Mouse (Mus musculus) embryonic facial prominence, embryonic 12.5 days (tissue): ENCODE measurements around the gene Tjp3. TPM values are rescaled to one million over a fixed set of nuclear protein-coding genes. Genes with fewer than 3 reads are reported as not detected.

Source experiments
- ATAC-seq: fragments of 200-750 bp; cut with Nextera tagmentation; 2 replicates; pipeline ENCODE4 v1.8.0; 2017; ENCODE audit not compliant: insufficient number of reproducible peaks, insufficient read depth, low FRiP score, low TSS enrichment
- H3K27ac ChIP-seq: fragments of 300-500 bp; sonication (generic); 2 replicates; pipeline ENCODE4 v1.5.1; 2016; ENCODE audit warnings: mild to moderate bottlenecking
- H3K27me3 ChIP-seq: fragments of 300-500 bp; sonication (generic); 2 replicates; pipeline ENCODE4 v1.6.1; 2016; ENCODE audit warnings: mild to moderate bottlenecking, moderate library complexity
- H3K36me3 ChIP-seq: fragments of 300-500 bp; sonication (generic); 2 replicates; pipeline ENCODE4 v1.6.1; 2016; ENCODE audit warnings: mild to moderate bottlenecking
- H3K4me1 ChIP-seq: fragments of 300-500 bp; sonication (generic); 2 replicates; pipeline ENCODE4 v1.6.1; 2016
- H3K4me2 ChIP-seq: fragments of 300-500 bp; sonication (generic); replicated peaks from 2 replicates; pipeline ENCODE4 v1.6.1; 2016; ENCODE audit warnings: mild to moderate bottlenecking, moderate library complexity
- H3K4me3 ChIP-seq: fragments of 300-500 bp; sonication (generic); 2 replicates; pipeline ENCODE4 v1.5.1; 2016; ENCODE audit warnings: mild to moderate bottlenecking
- H3K9ac ChIP-seq: fragments of 300-500 bp; sonication (generic); 2 replicates; pipeline ENCODE4 v1.6.1; 2016; ENCODE audit warnings: mild to moderate bottlenecking, moderate library complexity
- H3K9me3 ChIP-seq: fragments of 300-500 bp; sonication (generic); 2 replicates; pipeline ENCODE4 v1.6.1; 2016; ENCODE audit warnings: mild to moderate bottlenecking, moderate library complexity
- WGBS: fragments of 180-500 bp; shearing (Covaris S2); methylation state at CpG from one replicate; pipeline ENCODE4 v1.1.7; 2016; 5-methylcytosine and 5-hydroxymethylcytosine counted together
- polyA plus RNA-seq: library from polyadenylated mRNA; unstranded; fragments of >200 nt; fragmentation: Nextera tagmentation; extraction: Ambion mirVana; gene quantifications from 2 replicates; pipeline ENCODE4 v1.2.1, GENCODE M21; 2016

Gene Tjp3
- polyA plus RNA-seq, result 4.5 and 6.4 TPM in 2 replicates

DNA sequence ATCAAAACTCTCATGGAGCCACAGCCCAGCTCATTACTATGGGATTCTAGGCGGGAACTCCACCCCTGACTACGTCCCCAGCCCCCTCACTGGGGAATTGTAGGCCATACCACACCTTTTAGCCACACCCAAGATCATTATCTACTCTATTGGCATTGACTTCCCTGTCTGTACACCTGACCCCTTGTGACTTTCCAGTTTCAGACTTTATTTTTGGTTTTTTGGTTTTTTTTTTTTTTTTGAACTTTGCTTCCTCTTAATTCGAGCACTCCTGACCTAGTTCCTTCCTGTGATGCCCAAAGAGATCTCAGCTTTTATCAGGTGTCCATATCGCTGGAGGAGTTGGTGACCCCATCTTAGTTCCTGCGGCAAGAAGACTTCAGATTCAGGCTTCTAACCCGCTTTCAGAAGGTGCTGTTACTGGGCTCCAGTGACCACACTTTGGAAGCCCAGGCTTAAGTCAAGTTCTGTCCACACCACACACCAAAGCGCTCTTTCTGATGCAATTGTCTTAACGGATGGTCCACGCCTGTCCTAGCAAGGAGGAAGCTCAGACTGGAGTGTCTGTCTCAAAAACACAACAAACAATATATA lies at the start of gene Tjp3:
Gene Tjp3 (minus strand): TSS at position 71 of the 594 bp plus-strand sequence.
- Histone ChIP-seq H3K27ac (no peak within 1 kb of the TSS; the same call in 1 of the 2 replicates), H3K9me3 (no peaks in the 10 kb centered on the region), H3K27me3 (peaks cover 23% of the 10 kb centered on the region), H3K4me3 (peak within 1 kb of the TSS; percentile 67), H3K4me2 (peak within 1 kb of the TSS; percentile 98), H3K36me3 (no peaks in the 10 kb centered on the region), H3K9ac (no peak within 1 kb of the TSS), H3K4me1 (peaks cover 27% of the 10 kb centered on the region)
- WGBS, result 75% methylated on average over 9 of the region's 9 CpGs
- ATAC-seq, result no peak

DNA sequence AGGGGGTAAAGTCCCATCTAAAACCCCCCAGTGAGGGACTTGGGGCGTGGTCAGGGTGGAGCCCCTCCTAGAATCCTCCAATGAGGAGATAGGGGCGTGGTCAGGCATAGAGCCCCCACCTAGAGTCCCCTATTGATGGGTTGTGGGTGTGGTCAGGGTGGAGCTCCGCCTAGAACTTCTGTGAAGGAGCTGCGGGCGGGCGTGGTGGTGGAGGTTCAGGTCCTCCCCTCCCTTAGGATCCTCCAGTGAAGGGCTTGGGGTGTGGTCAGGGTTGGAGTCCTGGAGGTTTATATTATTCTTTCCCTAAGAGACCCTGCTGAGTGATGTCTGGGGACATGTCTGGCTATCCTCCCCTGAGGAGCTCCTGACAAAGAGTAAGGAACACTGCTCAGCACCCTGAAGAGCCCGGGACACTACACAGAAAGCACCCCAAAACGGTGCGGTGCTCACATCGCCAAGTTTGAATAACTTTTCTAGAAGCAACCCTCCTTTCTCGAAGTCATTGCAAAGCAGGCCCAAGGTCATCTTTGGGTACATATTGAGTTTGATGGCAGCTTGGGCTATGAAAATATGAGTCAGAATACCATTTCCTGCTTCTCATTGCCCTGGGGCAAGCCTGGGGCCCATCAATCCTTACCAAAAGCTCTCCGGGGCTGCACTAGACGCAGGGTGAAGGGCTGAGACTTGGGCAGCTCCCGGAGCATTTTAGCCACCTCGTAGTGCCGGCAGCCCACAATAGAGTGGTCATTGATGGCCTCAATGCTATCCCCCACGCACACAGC lies 49.4 kb upstream of the Tjp3 start:
- no peak for ATAC-seq
- peaks cover 71% of the 10 kb centered on the region for H3K27me3 ChIP-seq
- WGBS, result 35% methylated on average over 17 of the region's 17 CpGs
- peaks cover 7% of the 10 kb centered on the region; the same call in 1 of the 2 replicates for H3K36me3 ChIP-seq
- no peak overlapping the region for H3K4me2 ChIP-seq
- peaks cover 9% of the 10 kb centered on the region; the same call in 1 of the 2 replicates for H3K4me1 ChIP-seq
- H3K4me3 ChIP-seq, result no peak overlapping the region
- no peak overlapping the region for H3K27ac ChIP-seq
- no peaks in the 10 kb centered on the region for H3K9me3 ChIP-seq
- H3K9ac ChIP-seq, result no peak overlapping the region

DNA sequence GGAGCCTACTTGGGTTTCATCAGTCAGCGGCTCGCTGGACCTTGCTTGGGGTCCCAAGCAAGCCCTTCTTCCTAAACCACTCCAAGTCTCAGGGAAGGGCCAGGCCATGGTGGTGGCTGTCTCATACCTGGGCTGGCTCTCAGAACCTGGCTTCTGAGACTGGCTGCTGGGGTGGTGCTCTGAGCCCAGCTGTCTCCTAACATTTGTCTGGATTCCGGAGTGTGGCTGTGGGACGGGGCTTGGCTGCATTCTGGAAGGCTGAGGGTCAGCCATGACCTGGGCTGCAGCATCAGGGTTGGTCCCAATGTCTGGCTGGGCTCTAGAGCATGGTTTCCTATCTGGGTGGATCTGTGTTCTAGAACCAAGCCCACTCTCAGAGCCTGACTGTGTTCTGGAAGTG lies 45.2 kb upstream of the Tjp3 start:
- H3K4me2 ChIP-seq, result no peak overlapping the region
- WGBS, result 95% methylated on average over 4 of the region's 4 CpGs
- H3K27ac ChIP-seq, result no peak overlapping the region
- H3K36me3 ChIP-seq, result no peaks in the 10 kb centered on the region
- no peak overlapping the region for H3K9ac ChIP-seq
- no peak overlapping the region for H3K4me3 ChIP-seq
- H3K4me1 ChIP-seq, result peaks cover 18% of the 10 kb centered on the region; the same call in 1 of the 2 replicates
- H3K9me3 ChIP-seq, result no peaks in the 10 kb centered on the region
- no peak for ATAC-seq
- H3K27me3 ChIP-seq, result peaks cover 62% of the 10 kb centered on the region

DNA sequence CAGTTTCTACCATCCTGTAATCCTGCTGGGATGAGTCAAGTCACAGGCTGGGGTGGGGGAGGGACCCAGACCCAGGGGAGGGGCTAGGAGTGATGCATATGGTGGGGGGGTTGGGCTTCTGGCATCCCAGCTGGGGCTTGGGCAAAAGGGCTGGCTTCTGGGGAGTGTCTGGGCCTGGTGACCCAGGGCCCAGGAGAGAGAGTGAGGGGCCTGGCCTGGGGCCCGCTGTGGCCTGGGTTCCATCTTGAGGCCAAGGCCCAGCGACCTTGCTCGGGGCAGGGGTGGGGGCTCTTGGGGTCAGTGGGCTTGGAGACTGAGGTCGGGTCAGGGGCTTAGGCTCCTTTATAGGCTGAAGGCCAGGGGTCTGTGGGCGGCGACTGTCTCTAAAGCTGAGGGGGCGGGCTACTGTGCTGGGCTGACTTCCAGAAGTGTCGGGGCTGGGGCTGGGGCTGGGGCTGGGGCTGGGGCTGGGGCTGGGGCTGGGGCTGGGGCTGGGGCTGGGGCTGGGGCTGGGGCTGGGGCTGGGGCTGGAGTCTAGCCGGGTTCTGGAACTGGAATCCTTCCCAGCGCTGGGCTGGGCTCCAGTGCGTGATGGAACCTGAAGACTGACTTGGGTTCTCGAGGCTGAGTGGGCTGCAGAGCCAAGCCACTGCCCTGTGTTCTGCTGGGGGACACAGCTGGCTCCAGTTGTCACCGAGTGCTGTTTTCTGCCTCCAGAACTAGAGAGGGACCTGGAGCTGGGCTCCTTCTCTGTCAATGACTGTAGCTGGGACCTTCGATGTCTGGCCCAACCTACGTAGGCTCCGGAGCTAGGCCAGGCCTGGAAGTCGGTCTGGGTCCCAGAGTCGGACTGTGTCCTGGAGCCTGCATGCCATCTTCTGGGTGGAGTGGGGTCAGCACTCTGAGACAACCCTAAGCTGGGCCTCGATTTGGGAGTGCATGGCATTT lies 44.3 kb upstream of the Tjp3 start:
- Histone ChIP-seq H3K27ac (peak overlapping the region; percentile 50), H3K4me1 (peaks cover 18% of the 10 kb centered on the region; the same call in 1 of the 2 replicates), H3K36me3 (no peaks in the 10 kb centered on the region), H3K4me2 (peak overlapping the region; percentile 13; the same call in 1 of the 2 replicates), H3K9me3 (no peaks in the 10 kb centered on the region), H3K9ac (peak overlapping the region; percentile 36; the same call in 1 of the 2 replicates), H3K27me3 (peaks cover 56% of the 10 kb centered on the region), H3K4me3 (no peak overlapping the region)
- WGBS, result 40% methylated on average over 19 of the region's 19 CpGs
- ATAC-seq, result peak; percentile 47; the same call in 1 of the 2 replicates

DNA sequence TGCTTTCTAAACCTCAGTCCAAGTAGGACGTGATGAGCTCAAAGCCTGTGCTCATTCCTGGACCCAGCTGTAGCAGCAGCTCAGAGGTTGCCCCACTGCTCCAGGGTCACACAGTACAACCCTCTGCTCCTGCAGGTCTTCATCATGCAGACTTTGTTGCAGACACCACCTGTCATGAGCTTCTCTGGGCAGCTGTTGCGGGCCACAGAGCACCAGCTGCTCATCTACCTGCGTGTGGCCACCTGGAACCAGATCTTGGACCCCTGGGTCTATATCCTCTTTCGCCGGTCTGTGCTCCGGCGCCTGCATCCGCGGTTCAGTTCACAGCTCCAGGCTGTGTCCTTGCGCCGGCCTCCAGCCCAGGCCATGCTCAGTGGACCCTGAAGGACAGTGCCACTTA lies 42.9 kb upstream of the Tjp3 start:
- no peak overlapping the region for H3K4me2 ChIP-seq
- peaks cover 21% of the 10 kb centered on the region for H3K4me1 ChIP-seq
- H3K36me3 ChIP-seq, result no peaks in the 10 kb centered on the region
- H3K9ac ChIP-seq, result no peak overlapping the region; the same call in 1 of the 2 replicates
- WGBS, result 63% methylated on average over 11 of the region's 11 CpGs
- no peak for ATAC-seq
- no peak overlapping the region for H3K4me3 ChIP-seq
- peaks cover 49% of the 10 kb centered on the region for H3K27me3 ChIP-seq
- H3K9me3 ChIP-seq, result no peaks in the 10 kb centered on the region
- no peak overlapping the region for H3K27ac ChIP-seq

DNA sequence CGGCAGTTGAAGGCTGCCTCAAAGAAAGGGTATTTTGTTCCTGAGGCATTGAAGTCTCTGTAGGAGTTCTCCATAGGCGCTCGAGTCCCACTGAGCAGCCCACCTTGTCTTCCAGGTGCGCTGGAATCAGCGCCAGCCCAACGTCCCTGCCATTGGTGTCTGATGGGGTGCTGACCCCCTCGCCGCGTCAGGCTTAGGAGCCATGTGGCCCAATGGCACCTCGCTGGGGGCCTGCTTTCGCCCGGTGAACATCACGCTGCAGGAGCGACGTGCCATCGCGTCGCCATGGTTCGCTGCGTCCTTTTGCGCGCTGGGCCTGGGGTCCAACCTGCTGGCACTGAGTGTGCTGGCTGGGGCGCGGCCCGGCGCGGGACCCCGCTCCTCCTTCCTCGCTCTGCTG lies 40.9 kb upstream of the Tjp3 start:
- H3K27ac ChIP-seq, result no peak overlapping the region
- 0 out of 2 replicates have a peak overlapping the region, but pooled peaks have one; percentile 5 for H3K4me3 ChIP-seq
- H3K4me1 ChIP-seq, result peaks cover 34% of the 10 kb centered on the region
- no peak for ATAC-seq
- peaks cover 38% of the 10 kb centered on the region for H3K27me3 ChIP-seq
- peak overlapping the region; percentile 25; the same call in 1 of the 2 replicates for H3K4me2 ChIP-seq
- WGBS, result 10% methylated on average over 29 of the region's 29 CpGs
- no peaks in the 10 kb centered on the region for H3K9me3 ChIP-seq
- no peak overlapping the region for H3K9ac ChIP-seq
- 0 out of 2 replicates have a peak, but pooled peaks cover 4% of the 10 kb centered on the region for H3K36me3 ChIP-seq

DNA sequence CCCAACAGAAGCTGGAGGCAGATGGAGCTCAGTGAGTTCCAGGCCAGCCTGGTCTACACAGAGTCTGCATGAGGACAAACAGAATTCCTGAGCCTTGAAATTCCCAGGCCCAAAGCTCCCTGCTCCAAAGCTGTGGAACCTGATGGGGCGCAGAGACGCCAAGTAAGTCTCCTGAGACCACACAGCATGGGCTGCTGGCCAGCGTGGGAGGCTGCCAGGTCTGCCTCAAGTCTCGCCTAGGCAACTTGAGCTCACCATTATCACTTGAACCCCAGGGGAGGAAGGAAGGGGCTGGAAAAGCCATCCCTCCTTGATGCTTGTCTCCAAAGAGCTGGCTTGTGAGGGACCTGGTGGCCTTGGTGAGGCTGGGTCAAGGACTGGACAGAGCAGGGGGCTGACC lies 38.6 kb upstream of the Tjp3 start:
- H3K36me3 ChIP-seq, result peaks cover 26% of the 10 kb centered on the region
- peaks cover 29% of the 10 kb centered on the region for H3K27me3 ChIP-seq
- ATAC-seq, result no peak
- H3K4me2 ChIP-seq, result no peak overlapping the region
- H3K4me3 ChIP-seq, result no peak overlapping the region
- no peak overlapping the region for H3K9ac ChIP-seq
- H3K4me1 ChIP-seq, result peaks cover 21% of the 10 kb centered on the region
- 69% methylated on average over 4 of the region's 4 CpGs for WGBS
- H3K9me3 ChIP-seq, result no peaks in the 10 kb centered on the region
- H3K27ac ChIP-seq, result peak overlapping the region; percentile 78

DNA sequence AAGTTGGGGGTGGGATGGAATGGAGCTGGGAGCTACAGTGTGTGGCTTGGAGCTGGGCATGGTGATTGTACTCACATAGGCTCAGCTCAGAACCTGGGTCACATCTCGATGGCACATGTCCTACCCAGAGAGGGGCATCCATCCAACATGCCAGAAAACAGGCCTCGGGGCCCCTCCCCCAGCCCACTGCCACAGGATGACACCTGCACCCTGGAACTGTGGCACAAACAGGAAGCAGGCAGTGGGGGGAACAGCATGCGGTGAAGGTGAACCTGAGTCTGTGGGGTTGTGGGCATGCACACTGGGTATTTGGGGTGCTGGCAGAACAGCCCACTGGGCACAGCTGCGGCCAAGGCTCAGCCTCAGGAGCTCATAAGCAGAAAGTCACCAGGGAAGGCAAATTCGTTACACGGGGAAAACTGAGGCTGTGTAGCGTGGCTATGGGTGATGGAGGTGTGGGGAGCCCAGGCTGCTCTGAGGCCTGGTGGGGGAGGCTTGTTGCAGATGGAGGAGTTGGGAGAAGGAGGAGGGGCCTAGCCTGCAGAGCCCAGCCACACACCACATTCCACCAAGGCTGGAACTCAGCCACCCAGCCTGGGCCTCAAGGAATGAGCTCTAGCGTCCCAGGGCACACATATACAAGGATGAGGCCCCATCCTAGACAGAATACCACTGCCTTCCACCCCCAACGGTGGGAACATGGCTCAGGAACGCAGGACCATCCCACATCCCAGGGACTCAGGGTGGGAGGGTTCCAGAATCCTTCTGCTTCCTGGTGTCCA lies 38.0 kb upstream of the Tjp3 start:
- ATAC-seq, result no peak
- Histone ChIP-seq H3K4me3 (no peak overlapping the region), H3K27ac (peak overlapping the region; percentile 78), H3K4me1 (peaks cover 19% of the 10 kb centered on the region), H3K27me3 (peaks cover 25% of the 10 kb centered on the region), H3K9ac (no peak overlapping the region; the same call in 1 of the 2 replicates), H3K9me3 (no peaks in the 10 kb centered on the region), H3K36me3 (peaks cover 33% of the 10 kb centered on the region), H3K4me2 (no peak overlapping the region)
- WGBS, result 65% methylated on average over 10 of the region's 10 CpGs

DNA sequence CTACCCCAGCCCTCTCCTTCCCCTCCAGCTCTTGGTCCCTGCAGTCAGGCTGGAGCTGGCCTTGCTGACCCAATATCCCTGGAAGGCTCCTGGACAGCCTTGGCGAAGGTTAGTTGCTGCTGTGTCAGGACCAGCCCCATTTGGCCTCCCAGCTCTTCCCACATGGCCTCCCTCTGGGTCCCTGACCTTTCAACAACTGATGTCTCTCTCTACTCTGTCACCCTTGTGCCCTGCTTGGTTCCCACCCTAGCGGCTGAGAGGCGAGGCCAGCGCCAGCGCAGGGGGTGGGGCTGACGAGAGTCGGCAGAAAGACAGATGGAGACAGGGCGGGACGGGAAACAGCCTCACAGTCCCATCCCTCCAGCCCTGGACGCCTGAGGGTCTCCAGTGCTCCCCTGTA lies 37.0 kb upstream of the Tjp3 start, which contains the start of gene Tbxa2r:
Gene Tbxa2r (plus strand): TSS at position 346 of the 400 bp plus-strand sequence.
- no peak within 1 kb of the TSS for H3K4me2 ChIP-seq
- peaks cover 19% of the 10 kb centered on the region for H3K4me1 ChIP-seq
- WGBS, result 14% methylated on average over 10 of the region's 10 CpGs
- H3K27me3 ChIP-seq, result peaks cover 20% of the 10 kb centered on the region
- H3K9ac ChIP-seq, result peak within 1 kb of the TSS; percentile 27; the same call in 1 of the 2 replicates
- peaks cover 43% of the 10 kb centered on the region for H3K36me3 ChIP-seq
- H3K27ac ChIP-seq, result peak within 1 kb of the TSS; percentile 78
- ATAC-seq, result no peak
- no peaks in the 10 kb centered on the region for H3K9me3 ChIP-seq
- H3K4me3 ChIP-seq, result no peak within 1 kb of the TSS

DNA sequence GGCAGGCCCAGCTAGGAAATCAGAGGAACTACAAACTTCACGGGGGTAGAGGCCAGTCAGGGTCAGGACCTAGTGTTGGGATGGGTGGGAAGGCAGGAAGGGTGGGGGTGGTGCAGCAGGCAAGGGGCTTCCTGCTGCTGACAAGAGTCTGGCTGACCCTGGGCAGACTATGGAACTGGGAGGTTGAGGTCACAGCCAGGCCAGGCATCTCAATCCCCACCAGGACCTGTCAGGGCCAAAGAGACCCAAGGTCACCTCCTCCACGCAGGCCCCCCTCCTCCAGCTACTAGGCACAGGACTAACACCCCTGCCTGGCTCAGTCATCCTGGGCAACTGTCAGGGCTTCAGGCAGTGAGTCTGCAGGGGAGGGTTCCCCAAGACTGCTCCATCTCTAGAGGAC lies 36.6 kb upstream of the Tjp3 start:
- H3K9me3 ChIP-seq, result no peaks in the 10 kb centered on the region
- ATAC-seq, result no peak
- H3K27ac ChIP-seq, result peak overlapping the region; percentile 36; the same call in 1 of the 2 replicates
- H3K36me3 ChIP-seq, result peaks cover 47% of the 10 kb centered on the region
- H3K27me3 ChIP-seq, result peaks cover 16% of the 10 kb centered on the region
- H3K9ac ChIP-seq, result no peak overlapping the region
- no peak overlapping the region for H3K4me3 ChIP-seq
- 29% methylated on average over 2 of the region's 2 CpGs for WGBS
- H3K4me2 ChIP-seq, result no peak overlapping the region
- H3K4me1 ChIP-seq, result peaks cover 19% of the 10 kb centered on the region
